Mouse (Mus musculus): ENCODE measurements at regions not wholly inside any gene's neighbourhood (a gene's known extent, or its start where the extent isn't known, plus 50 kb on each side); places are given as distances from the start of the nearest gene placed in this dataset.
A peak's percentile ranks its signal among the peaks of the same experiment; 100 is the strongest.

GRCm38 (mm10) chr4:87501791-87502190 is 271.5 kb upstream of the Slc24a2 start:
- DNase-seq: no peak

- peak; percentile 10 to 12 for DNase-seq
Observed at GRCm38 (mm10) chr4:87500441-87500840, 270.2 kb upstream of the Slc24a2 start.

GRCm38 (mm10) chr4:87487798-87488197 is 257.5 kb upstream of the Slc24a2 start:
- no peak for DNase-seq

- no peak for DNase-seq
Observed at GRCm38 (mm10) chr4:87475537-87475936, 245.3 kb upstream of the Slc24a2 start.

- no peak for DNase-seq
Observed at GRCm38 (mm10) chr4:87473331-87474039, 243.2 kb upstream of the Slc24a2 start.

- no peak for DNase-seq
Observed at GRCm38 (mm10) chr4:87472787-87473186, 242.5 kb upstream of the Slc24a2 start.

- no peak for DNase-seq
Observed at GRCm38 (mm10) chr4:87471385-87471784, 241.1 kb upstream of the Slc24a2 start.

GRCm38 (mm10) chr4:87467600-87467999 is 237.3 kb upstream of the Slc24a2 start:
- DNase-seq: no peak

GRCm38 (mm10) chr4:87467018-87467417 is 236.7 kb upstream of the Slc24a2 start:
- peak; percentile 21 to 36 for DNase-seq

- DNase-seq: no peak
Observed at GRCm38 (mm10) chr4:87461181-87461912, 231.1 kb upstream of the Slc24a2 start.

GRCm38 (mm10) chr4:87455863-87456578 is 225.7 kb upstream of the Slc24a2 start:
- no peak for DNase-seq

- DNase-seq: no peak
Observed at GRCm38 (mm10) chr4:87452122-87452521, 221.8 kb upstream of the Slc24a2 start.

GRCm38 (mm10) chr4:87451251-87451650 is 221.0 kb upstream of the Slc24a2 start:
- peak; percentile 26 for DNase-seq

GRCm38 (mm10) chr4:87448338-87448737 is 218.1 kb upstream of the Slc24a2 start:
- no peak for DNase-seq

GRCm38 (mm10) chr4:87446856-87447255 is 216.6 kb upstream of the Slc24a2 start:
- no peak for DNase-seq

- no peak for DNase-seq
Observed at GRCm38 (mm10) chr4:87434136-87434535, 203.9 kb upstream of the Slc24a2 start.

GRCm38 (mm10) chr4:87428374-87428773 is 198.1 kb upstream of the Slc24a2 start:
- no peak for DNase-seq

GRCm38 (mm10) chr4:87424066-87424465 is 193.8 kb upstream of the Slc24a2 start:
- DNase-seq: no peak

GRCm38 (mm10) chr4:87422588-87422987 is 192.3 kb upstream of the Slc24a2 start:
- peak; percentile 28 to 44 for DNase-seq

GRCm38 (mm10) chr4:87403354-87403753 is 173.1 kb upstream of the Slc24a2 start:
- peak; percentile 18 to 40 for DNase-seq

GRCm38 (mm10) chr4:87402173-87402556 is 171.9 kb upstream of the Slc24a2 start:
- DNase-seq: no peak

GRCm38 (mm10) chr4:87401316-87402172 is 171.3 kb upstream of the Slc24a2 start:
- peak; percentile 58 to 70 for DNase-seq

- DNase-seq: no peak
Observed at GRCm38 (mm10) chr4:87386835-87387234, 156.6 kb upstream of the Slc24a2 start.

All from kidney, postnatal 4 days (tissue).